Mouse (Mus musculus) cerebellum, adult 11 months (tissue): ENCODE data around the gene Vrk3.
A peak's percentile ranks its signal among the peaks of the same experiment; 100 is the strongest.

ENCODE experiments used
- DNase-seq: peaks from one replicate; pipeline ENCODE4 v3.0.0; 2022

Vrk3 gene

GRCm38 (mm10) chr7:44819863-44820262 lies 71.7 kb downstream of the Vrk3 start:
- no peak for DNase-seq

- DNase-seq: no peak
Measured at GRCm38 (mm10) chr7:44820525-44820924, 72.3 kb downstream of the Vrk3 start.

- DNase-seq: no peak
Measured at GRCm38 (mm10) chr7:44821666-44822448, 73.6 kb downstream of the Vrk3 start.

GRCm38 (mm10) chr7:44823409-44823808 lies 75.2 kb downstream of the Vrk3 start:
- no peak for DNase-seq

GRCm38 (mm10) chr7:44824872-44825271 lies 76.7 kb downstream of the Vrk3 start:
- DNase-seq: peak; percentile 76

GRCm38 (mm10) chr7:44826771-44827170 lies 78.6 kb downstream of the Vrk3 start:
- no peak for DNase-seq
